Mouse (Mus musculus): ENCODE measurements at regions not wholly inside any gene's neighbourhood (a gene's known extent, or its start where the extent isn't known, plus 50 kb on each side); places are given as distances from the start of the nearest gene placed in this dataset.

- no peak for TF ChIP-seq CTCF (IDR thresholded peaks at IDR 0.05; ENCODE audit: low read depth, low read length)
- TF ChIP-seq POLR2A (IDR thresholded peaks at IDR 0.05; ENCODE audit: extremely low read depth, insufficient read depth, low read length) = no peak
These were observed 81.8 kb downstream of the Gm9817 start for GRCm38 (mm10) chr13:45160281-45160680.

Data from liver, adult 2 months (tissue).